Mouse (Mus musculus): ENCODE results near the gene Sema3c. TPM values are rescaled to one million over a fixed set of nuclear protein-coding genes. Genes with fewer than 3 reads are reported as not detected.
A peak's percentile ranks its signal among the peaks of the same experiment; 100 is the strongest.
"Not testable (repeated sequence)": the region's sequence is repeated elsewhere in the genome, so short reads cannot be mapped to it uniquely, and the experiment has no call there.

Gene Sema3c
- 36.7 and 38.8 TPM in 2 replicates for polyA plus RNA-seq (2012; rRNA removed)

- no peak for DNase-seq (ENCODE audit: low read depth)
Observed at GRCm38 (mm10) chr5:17573694-17574380, at the start of gene Sema3c. TSS of gene Sema3c (plus strand) at chr5:17574281.

- not testable (repeated sequence) for DNase-seq (ENCODE audit: low read depth)
Observed at GRCm38 (mm10) chr5:17531165-17531564, 42.9 kb upstream of the Sema3c start.

DNA sequence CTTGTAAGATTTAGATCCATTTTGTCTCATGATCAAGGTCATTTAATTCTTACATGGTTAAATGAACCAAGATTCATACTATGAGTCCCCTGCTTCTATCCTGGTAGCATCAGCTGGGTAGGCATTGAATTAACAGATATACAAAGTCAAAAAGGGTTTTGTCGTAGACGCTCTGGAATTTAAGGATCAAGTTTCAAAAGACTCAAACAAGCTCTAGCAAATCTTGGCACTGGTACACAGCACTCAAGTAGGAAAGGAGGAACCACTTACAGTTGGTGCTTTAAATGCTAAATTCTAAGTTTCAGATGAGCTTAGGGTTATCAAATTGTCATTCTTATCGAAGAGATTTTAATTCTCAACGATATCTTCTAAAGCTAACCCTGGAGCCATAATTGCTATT is 30.9 kb upstream of the Sema3c start:
- DNase-seq (ENCODE audit: low read depth), result no peak

- DNase-seq (ENCODE audit: low read depth), result no peak
Observed at GRCm38 (mm10) chr5:17544904-17545449, 29.1 kb upstream of the Sema3c start.

- no peak for DNase-seq (ENCODE audit: low read depth)
Observed at GRCm38 (mm10) chr5:17551693-17552092, 22.4 kb upstream of the Sema3c start.

- DNase-seq (ENCODE audit: low read depth), result peak; percentile 98
Observed at GRCm38 (mm10) chr5:17556073-17556473, 18.0 kb upstream of the Sema3c start.

DNA sequence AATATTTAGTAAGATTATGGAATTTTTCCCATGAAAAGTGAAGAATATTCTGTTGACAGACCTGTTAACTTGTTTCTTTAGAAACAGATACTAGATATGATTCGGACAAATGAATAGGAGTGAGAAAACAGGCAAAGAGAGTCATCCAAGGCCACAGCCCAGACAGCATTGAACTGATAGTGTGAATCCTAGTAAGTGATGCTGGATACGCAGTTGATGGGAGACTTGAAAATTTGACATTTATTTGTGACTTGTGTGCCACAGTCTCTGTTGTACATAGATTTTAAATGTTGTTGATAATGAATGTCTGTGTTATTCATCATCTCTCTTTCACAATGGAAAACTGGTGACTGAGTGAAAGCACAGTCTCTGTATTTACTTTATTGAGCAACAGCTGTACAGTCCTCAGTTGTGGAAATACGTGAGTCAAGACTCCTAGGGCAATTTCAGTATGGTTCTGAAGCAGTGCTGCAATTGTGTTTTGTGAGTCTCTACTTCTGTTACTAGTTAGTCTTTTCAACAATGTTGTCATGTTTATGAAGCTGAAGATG is 17.3 kb upstream of the Sema3c start:
- DNase-seq (ENCODE audit: low read depth), result peak; percentile 47

DNA sequence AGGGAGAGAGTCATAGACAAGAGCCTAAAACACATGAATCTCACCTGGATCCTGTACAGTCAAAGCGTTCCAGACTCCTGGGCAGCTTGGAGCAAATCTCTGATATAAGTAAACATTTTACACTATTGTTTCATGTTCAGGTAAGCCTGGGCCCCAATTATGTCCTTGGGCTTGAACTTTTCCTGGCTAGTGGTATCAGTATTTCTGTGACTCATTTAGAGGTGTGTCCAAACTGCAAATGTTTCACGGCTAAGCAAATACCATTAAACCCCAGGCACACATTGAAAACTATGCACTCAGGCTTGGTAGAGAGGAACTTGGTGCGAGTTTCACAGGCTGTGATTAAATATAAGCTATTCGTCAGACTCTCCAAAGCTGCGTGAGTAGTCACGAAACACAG is 2.5 kb upstream of the Sema3c start:
- DNase-seq (ENCODE audit: low read depth), result no peak

- DNase-seq (ENCODE audit: low read depth), result no peak
Observed at GRCm38 (mm10) chr5:17574413-17575182, 517 bp downstream of the Sema3c start.

DNA sequence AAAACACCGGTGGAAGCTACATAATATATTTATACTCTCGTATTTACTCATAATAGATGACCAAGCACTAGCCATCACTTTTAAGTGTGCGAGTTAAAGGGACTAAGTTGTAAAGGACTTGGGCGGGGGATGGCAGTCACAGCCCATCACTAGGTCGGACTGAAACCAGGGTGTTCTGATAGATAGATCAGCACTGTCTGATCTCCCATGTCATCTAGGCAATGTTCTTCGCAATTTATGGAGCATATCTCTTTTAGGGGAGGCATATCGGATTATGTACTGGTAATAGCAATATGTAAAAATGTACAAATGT is 1.1 kb downstream of the Sema3c start:
- no peak for DNase-seq (ENCODE audit: low read depth)

- DNase-seq (ENCODE audit: low read depth), result no peak
Observed at GRCm38 (mm10) chr5:17576069-17576468, 2.0 kb downstream of the Sema3c start.

DNA sequence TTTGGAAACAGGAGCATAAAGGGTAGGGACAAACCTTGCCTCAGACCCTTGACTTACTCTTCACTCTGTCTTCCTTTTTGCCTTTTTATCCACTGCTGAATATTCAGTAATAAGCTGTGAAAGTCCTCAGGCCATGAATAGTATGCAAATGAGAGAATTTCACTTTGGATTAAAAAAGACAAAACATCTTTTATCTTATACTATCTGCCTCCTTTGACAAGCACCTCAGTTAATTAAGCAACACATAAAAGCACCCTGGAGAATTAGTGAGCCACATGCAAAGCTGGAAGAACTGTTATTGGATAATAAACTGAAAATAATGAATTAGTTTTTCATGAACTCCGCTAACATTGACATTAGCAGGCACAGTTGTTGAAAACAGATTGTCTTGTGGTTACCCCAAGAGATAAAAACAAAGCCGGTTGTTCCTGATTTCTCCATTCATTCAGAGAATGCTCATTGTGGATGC is 8.0 kb downstream of the Sema3c start:
- DNase-seq (ENCODE audit: low read depth), result no peak

- DNase-seq (ENCODE audit: low read depth), result no peak
Observed at GRCm38 (mm10) chr5:17584299-17584945, 10.3 kb downstream of the Sema3c start.

- no peak for DNase-seq (ENCODE audit: low read depth)
Observed at GRCm38 (mm10) chr5:17586518-17587210, 12.6 kb downstream of the Sema3c start.

DNA sequence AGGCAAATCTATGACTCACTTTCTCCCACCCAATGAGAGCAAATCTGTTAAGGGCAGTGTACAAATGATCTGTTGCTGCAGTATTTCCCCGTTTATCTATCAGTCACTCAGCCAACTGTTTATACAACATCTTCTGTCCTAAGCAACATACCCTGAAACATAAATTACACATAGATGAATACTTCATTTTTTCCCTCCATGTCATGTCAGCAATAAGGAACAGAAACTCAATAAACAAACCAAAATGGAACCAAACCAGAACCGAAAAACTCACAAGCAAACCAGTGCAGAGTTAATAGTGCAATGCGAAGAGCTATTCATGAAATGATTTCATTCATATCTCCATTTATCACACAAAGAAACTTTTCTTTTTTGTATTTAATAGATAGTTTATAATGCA is 17.8 kb downstream of the Sema3c start:
- DNase-seq (ENCODE audit: low read depth), result no peak

DNA sequence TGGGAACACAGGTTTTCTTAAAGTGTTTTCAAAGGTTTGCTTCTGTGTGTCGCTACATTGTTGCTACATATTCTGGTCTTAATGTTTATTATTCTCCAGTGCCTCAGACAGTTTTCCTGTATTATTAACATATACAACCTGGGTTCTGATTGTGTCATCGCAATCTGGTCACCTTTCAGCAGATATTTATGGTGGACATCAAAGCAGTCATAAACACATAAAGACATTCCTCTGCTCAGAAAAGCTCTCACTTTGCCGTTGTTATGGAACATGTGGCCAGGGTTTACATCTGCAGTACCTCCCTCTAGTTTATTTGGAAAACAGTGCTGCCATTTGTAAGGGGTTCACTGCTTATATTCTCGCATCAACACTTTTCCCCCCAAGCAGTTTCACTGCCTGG is 27.6 kb downstream of the Sema3c start:
- no peak for DNase-seq (ENCODE audit: low read depth)

DNA sequence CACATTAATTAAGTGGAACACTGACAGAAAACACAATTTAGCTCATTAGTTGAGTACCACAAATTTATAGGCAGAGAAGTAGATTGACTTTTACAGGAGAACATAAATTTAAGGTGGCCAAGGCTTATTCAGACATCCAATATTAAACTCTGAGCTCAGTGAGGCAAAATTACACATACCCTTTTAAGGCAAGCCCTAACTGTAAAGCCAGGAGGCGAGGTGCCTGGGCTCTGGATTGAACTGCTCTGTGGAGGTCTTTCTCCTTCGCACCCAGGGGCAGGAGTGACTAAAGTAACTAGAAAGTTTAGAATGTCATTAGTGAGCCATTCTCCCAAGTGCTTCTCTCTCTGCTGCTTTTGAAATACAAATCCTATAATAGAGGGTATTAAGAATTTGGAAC is 46.5 kb downstream of the Sema3c start:
- DNase-seq (ENCODE audit: low read depth), result no peak

- no peak for DNase-seq (ENCODE audit: low read depth)
Observed at GRCm38 (mm10) chr5:17622564-17622963, 48.5 kb downstream of the Sema3c start.

- DNase-seq (ENCODE audit: low read depth), result no peak
Observed at GRCm38 (mm10) chr5:17628606-17629005, 54.5 kb downstream of the Sema3c start.

GRCm38 (mm10) chr5:17629599-17629998 is 55.5 kb downstream of the Sema3c start:
- no peak for DNase-seq (ENCODE audit: low read depth)

DNA sequence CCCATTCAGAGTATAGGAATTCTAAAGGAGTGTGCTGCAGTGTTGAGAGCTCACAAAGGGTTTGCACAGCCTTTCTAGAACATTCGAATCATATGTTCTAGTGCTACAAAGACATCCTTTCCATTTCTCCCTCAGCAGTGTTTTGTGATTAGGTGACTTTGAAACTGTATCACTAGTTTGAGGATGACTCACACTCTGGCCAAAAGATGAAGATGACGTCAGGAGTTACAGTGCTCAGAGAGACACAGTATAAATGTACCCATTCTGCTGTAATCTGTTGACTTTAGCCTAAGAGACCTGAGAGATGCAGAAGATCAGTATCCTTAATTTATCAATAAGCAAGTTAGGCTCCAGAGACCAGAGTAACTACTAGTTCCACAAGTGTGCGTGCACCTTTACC is 65.4 kb downstream of the Sema3c start:
- no peak for DNase-seq (ENCODE audit: low read depth)
